Mouse (Mus musculus) liver, embryonic 12.5 days (tissue): ENCODE results near the gene Gucy1a1. TPM values are rescaled to one million over a fixed set of nuclear protein-coding genes. Genes with fewer than 3 reads are reported as not detected.
"Not testable (repeated sequence)": the region's sequence is repeated elsewhere in the genome, so short reads cannot be mapped to it uniquely, and the experiment has no call there.

Experiments used
- ATAC-seq: fragments of 200-750 bp; cut with Nextera tagmentation; 2 replicates; pipeline ENCODE4 v1.8.0; 2017; ENCODE audit warnings: moderate number of reproducible peaks, mild to moderate bottlenecking, moderate library complexity
- H3K27ac ChIP-seq: fragments of 300-500 bp; sonication (generic); 2 replicates; pipeline ENCODE4 v1.5.1; 2016; ENCODE audit warnings: mild to moderate bottlenecking
- H3K27me3 ChIP-seq: fragments of 300-500 bp; sonication (generic); replicated peaks from 2 replicates; pipeline ENCODE4 v1.6.1; 2016; ENCODE audit warnings: mild to moderate bottlenecking, moderate library complexity
- H3K36me3 ChIP-seq: fragments of 300-500 bp; sonication (generic); 2 replicates; pipeline ENCODE4 v1.6.1; 2016; ENCODE audit warnings: mild to moderate bottlenecking, moderate library complexity
- H3K4me1 ChIP-seq: fragments of 300-500 bp; sonication (generic); 2 replicates; pipeline ENCODE4 v1.6.1; 2016
- H3K4me2 ChIP-seq: fragments of 300-500 bp; sonication (generic); 2 replicates; pipeline ENCODE4 v1.6.1; 2016; ENCODE audit warnings: mild to moderate bottlenecking, moderate library complexity
- H3K4me3 ChIP-seq: fragments of 300-500 bp; sonication (generic); 2 replicates; pipeline ENCODE4 v1.5.1; 2016; ENCODE audit warnings: mild to moderate bottlenecking, moderate library complexity
- H3K9ac ChIP-seq: fragments of 300-500 bp; sonication (generic); 2 replicates; pipeline ENCODE4 v1.6.1; 2016; ENCODE audit warnings: mild to moderate bottlenecking, moderate library complexity
- H3K9me3 ChIP-seq: fragments of 300-500 bp; sonication (generic); replicated peaks from 2 replicates; pipeline ENCODE4 v1.6.1; 2016; ENCODE audit warnings: mild to moderate bottlenecking, moderate library complexity
- WGBS: fragments of 180-500 bp; shearing (Covaris S2); methylation state at CpG from one replicate; pipeline ENCODE4 v1.1.7; 2016; ENCODE audit not compliant: insufficient replicate concordance; 5-methylcytosine and 5-hydroxymethylcytosine counted together
- polyA plus RNA-seq: library from polyadenylated mRNA; unstranded; fragments of >200 nt; fragmentation: Nextera tagmentation; extraction: Ambion mirVana; gene quantifications from 2 replicates; pipeline ENCODE4 v1.2.1, GENCODE M21; 2016

The Gucy1a1 gene
- 9.8 TPM in 2 replicates for polyA plus RNA-seq

GRCm38 (mm10) chr3:82145126-82145901 lies at the start of gene Gucy1a1:
Gucy1a1 (minus strand) TSS chr3:82145789.
- WGBS: 2% methylated on average over 35 of the region's 36 CpGs

GRCm38 (mm10) chr3:82191559-82192245 lies 46.1 kb upstream of the Gucy1a1 start:
- Histone ChIP-seq H3K4me1 (no peaks in the 10 kb centered on the region), H3K9me3 (no peaks in the 10 kb centered on the region), H3K4me3 (no peak overlapping the region), H3K27me3 (no peaks in the 10 kb centered on the region), H3K4me2 (no peak overlapping the region), H3K27ac (no peak overlapping the region), H3K9ac (no peak overlapping the region), H3K36me3 (no peaks in the 10 kb centered on the region)
- no peak for ATAC-seq
- 46% methylated on average over 1 of the region's 1 CpGs for WGBS

More at GRCm38 (mm10) chr3:82145126-82145901, at the start of gene Gucy1a1:
- peak within 1 kb of the TSS; percentile 53 for H3K9ac ChIP-seq
- H3K27me3 ChIP-seq: no peaks in the 10 kb centered on the region; the same call in 1 of the 2 replicates
- no peak within 1 kb of the TSS for H3K27ac ChIP-seq
- peaks cover 13% of the 10 kb centered on the region for H3K4me1 ChIP-seq
- H3K36me3 ChIP-seq: no peaks in the 10 kb centered on the region
- ATAC-seq: peak; percentile 71
- peak within 1 kb of the TSS; percentile 75 for H3K4me2 ChIP-seq
- peak within 1 kb of the TSS; percentile 55 for H3K4me3 ChIP-seq
- H3K9me3 ChIP-seq: no peaks in the 10 kb centered on the region

- H3K4me3 ChIP-seq: no peak overlapping the region
- no peaks in the 10 kb centered on the region for H3K27me3 ChIP-seq
- no peaks in the 10 kb centered on the region for H3K9me3 ChIP-seq
- no peak for ATAC-seq
- no peaks in the 10 kb centered on the region for H3K4me1 ChIP-seq
- no peak overlapping the region for H3K27ac ChIP-seq
- no peak overlapping the region for H3K4me2 ChIP-seq
- 76% methylated on average over 9 of the region's 9 CpGs for WGBS
- no peak overlapping the region for H3K9ac ChIP-seq
- H3K36me3 ChIP-seq: no peaks in the 10 kb centered on the region
These were observed 40.0 kb upstream of the Gucy1a1 start for GRCm38 (mm10) chr3:82185626-82186025.

- H3K9me3 ChIP-seq: no peaks in the 10 kb centered on the region
- H3K27me3 ChIP-seq: no peaks in the 10 kb centered on the region
- H3K4me2 ChIP-seq: no peak overlapping the region
- no peak overlapping the region for H3K9ac ChIP-seq
- H3K27ac ChIP-seq: no peak overlapping the region
- no peaks in the 10 kb centered on the region for H3K4me1 ChIP-seq
- H3K4me3 ChIP-seq: no peak overlapping the region
- ATAC-seq: no peak
- H3K36me3 ChIP-seq: no peaks in the 10 kb centered on the region
These were observed 35.9 kb upstream of the Gucy1a1 start for GRCm38 (mm10) chr3:82181500-82181899.

GRCm38 (mm10) chr3:82180253-82180652 lies 34.7 kb upstream of the Gucy1a1 start:
- H3K4me3 ChIP-seq: no peak overlapping the region
- H3K9me3 ChIP-seq: no peaks in the 10 kb centered on the region
- no peaks in the 10 kb centered on the region for H3K27me3 ChIP-seq
- H3K9ac ChIP-seq: no peak overlapping the region
- H3K4me2 ChIP-seq: no peak overlapping the region
- WGBS: 49% methylated on average over 3 of the region's 3 CpGs
- ATAC-seq: no peak
- no peak overlapping the region for H3K27ac ChIP-seq
- no peaks in the 10 kb centered on the region for H3K36me3 ChIP-seq
- H3K4me1 ChIP-seq: no peaks in the 10 kb centered on the region

GRCm38 (mm10) chr3:82175501-82175900 lies 29.9 kb upstream of the Gucy1a1 start:
- 57% methylated on average over 1 of the region's 1 CpGs for WGBS
- Histone ChIP-seq H3K27me3 (no peaks in the 10 kb centered on the region), H3K4me3 (no peak overlapping the region), H3K27ac (no peak overlapping the region), H3K36me3 (no peaks in the 10 kb centered on the region), H3K4me1 (no peaks in the 10 kb centered on the region), H3K9me3 (no peaks in the 10 kb centered on the region), H3K4me2 (no peak overlapping the region), H3K9ac (no peak overlapping the region)
- no peak for ATAC-seq

GRCm38 (mm10) chr3:82167064-82167463 lies 21.5 kb upstream of the Gucy1a1 start:
- H3K36me3 ChIP-seq: no peaks in the 10 kb centered on the region
- no peak overlapping the region for H3K4me3 ChIP-seq
- no peak overlapping the region for H3K9ac ChIP-seq
- no peak overlapping the region for H3K4me2 ChIP-seq
- H3K27ac ChIP-seq: no peak overlapping the region
- no peaks in the 10 kb centered on the region for H3K27me3 ChIP-seq
- ATAC-seq: no peak
- 51% methylated on average over 2 of the region's 2 CpGs for WGBS
- no peaks in the 10 kb centered on the region for H3K9me3 ChIP-seq
- peaks cover 21% of the 10 kb centered on the region for H3K4me1 ChIP-seq

- Histone ChIP-seq H3K4me3 (no peak overlapping the region), H3K36me3 (no peaks in the 10 kb centered on the region), H3K4me2 (no peak overlapping the region), H3K9me3 (no peaks in the 10 kb centered on the region), H3K27me3 (no peaks in the 10 kb centered on the region), H3K27ac (no peak overlapping the region), H3K4me1 (peaks cover 28% of the 10 kb centered on the region), H3K9ac (no peak overlapping the region)
- whole genome bisulfite sequencing: 12% methylated on average over 2 of the region's 2 CpGs
- peak; percentile 69; the same call in 1 of the 2 replicates for ATAC-seq
These were observed 20.3 kb upstream of the Gucy1a1 start for GRCm38 (mm10) chr3:82165937-82166336.

GRCm38 (mm10) chr3:82162992-82163391 lies 17.4 kb upstream of the Gucy1a1 start:
- not testable (repeated sequence) for H3K9ac ChIP-seq, H3K4me3 ChIP-seq, H3K27ac ChIP-seq, H3K9me3 ChIP-seq, H3K27me3 ChIP-seq, H3K4me2 ChIP-seq, H3K36me3 ChIP-seq
- peak; percentile 62 for ATAC-seq
- peaks cover 28% of the 10 kb centered on the region for H3K4me1 ChIP-seq
- 17% methylated on average over 1 of the region's 1 CpGs for WGBS

- H3K36me3 ChIP-seq: no peaks in the 10 kb centered on the region
- peaks cover 13% of the 10 kb centered on the region for H3K4me1 ChIP-seq
- H3K27me3 ChIP-seq: no peaks in the 10 kb centered on the region; the same call in 1 of the 2 replicates
- no peak overlapping the region for H3K9ac ChIP-seq
- no peak overlapping the region for H3K4me3 ChIP-seq
- peak overlapping the region; percentile 75 for H3K4me2 ChIP-seq
- H3K27ac ChIP-seq: no peak overlapping the region
- ATAC-seq: no peak
- H3K9me3 ChIP-seq: no peaks in the 10 kb centered on the region
These were observed 389 bp upstream of the Gucy1a1 start for GRCm38 (mm10) chr3:82145978-82146377.

GRCm38 (mm10) chr3:82144725-82145125 lies 864 bp downstream of the Gucy1a1 start:
- H3K36me3 ChIP-seq: no peaks in the 10 kb centered on the region
- H3K27ac ChIP-seq: no peak overlapping the region
- H3K4me2 ChIP-seq: peak overlapping the region; percentile 75
- H3K9me3 ChIP-seq: no peaks in the 10 kb centered on the region
- peaks cover 13% of the 10 kb centered on the region for H3K4me1 ChIP-seq
- peak overlapping the region; percentile 41; the same call in 1 of the 2 replicates for H3K9ac ChIP-seq
- ATAC-seq: peak; percentile 17; the same call in 1 of the 2 replicates
- H3K4me3 ChIP-seq: peak overlapping the region; percentile 55
- H3K27me3 ChIP-seq: no peaks in the 10 kb centered on the region; the same call in 1 of the 2 replicates
- WGBS: 10% methylated on average over 14 of the region's 14 CpGs

GRCm38 (mm10) chr3:82140781-82141180 lies 4.8 kb downstream of the Gucy1a1 start:
- Histone ChIP-seq H3K27me3 (no peaks in the 10 kb centered on the region; the same call in 1 of the 2 replicates), H3K36me3 (no peaks in the 10 kb centered on the region), H3K4me2 (no peak overlapping the region; the same call in 1 of the 2 replicates), H3K4me1 (peaks cover 10% of the 10 kb centered on the region), H3K4me3 (no peak overlapping the region), H3K9me3 (no peaks in the 10 kb centered on the region), H3K9ac (no peak overlapping the region), H3K27ac (no peak overlapping the region)
- no peak for ATAC-seq
- 23% methylated on average over 5 of the region's 5 CpGs for WGBS
